Mouse (Mus musculus) B cell, adult 67 days (primary cell): ENCODE results near the gene Zfp706. TPM values are rescaled to one million over a fixed set of nuclear protein-coding genes. Genes with fewer than 3 reads are reported as not detected.

Source experiments
- total RNA-seq, 2 experiments: library from RNA; stranded (reverse); gene quantifications; 4 replicates each; pipeline ENCODE4 v1.2.4; 2023

Zfp706 gene
- 100 to 1,000 TPM; 262 to 273 TPM for total RNA-seq

DNA sequence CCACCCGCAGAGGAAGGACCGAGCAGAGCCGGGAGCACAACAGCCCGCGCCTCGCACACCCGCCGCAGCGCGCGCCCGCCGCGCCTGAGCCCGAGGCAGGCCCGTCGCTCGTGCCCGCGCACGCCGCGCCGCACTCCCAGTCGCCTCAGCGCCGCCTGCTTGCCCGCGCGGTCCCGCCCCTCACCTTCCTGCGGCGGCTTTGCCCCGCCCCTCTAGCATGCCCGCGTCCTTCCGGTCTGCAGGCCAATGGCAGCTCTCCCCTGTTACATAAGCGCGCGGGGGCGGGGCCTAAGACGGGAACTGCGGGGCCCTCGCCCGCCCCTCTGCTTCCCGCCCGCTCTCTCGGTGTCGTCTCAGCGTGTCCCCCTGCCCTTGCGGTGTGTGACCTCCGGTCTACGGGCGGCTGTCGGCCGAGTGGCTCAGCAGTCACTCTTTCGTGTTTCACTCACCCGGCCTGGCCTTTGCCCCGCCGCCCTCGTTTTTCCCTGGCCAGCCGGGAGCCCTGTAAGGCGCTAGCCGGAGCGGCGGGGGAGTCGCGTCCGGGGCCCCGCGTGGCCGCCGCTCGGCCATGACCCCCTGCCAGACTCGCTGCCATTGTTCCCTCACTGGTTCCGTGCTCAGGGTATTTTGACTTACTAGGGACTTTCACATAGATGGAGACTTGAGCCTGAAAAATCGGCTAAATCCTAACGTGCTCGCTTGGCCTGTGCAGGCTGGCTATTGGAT, at the start of gene Zfp706:
Zfp706 (minus strand) TSS at position 541 of the 726 bp plus-strand sequence.

